In the genomic region with DNA sequence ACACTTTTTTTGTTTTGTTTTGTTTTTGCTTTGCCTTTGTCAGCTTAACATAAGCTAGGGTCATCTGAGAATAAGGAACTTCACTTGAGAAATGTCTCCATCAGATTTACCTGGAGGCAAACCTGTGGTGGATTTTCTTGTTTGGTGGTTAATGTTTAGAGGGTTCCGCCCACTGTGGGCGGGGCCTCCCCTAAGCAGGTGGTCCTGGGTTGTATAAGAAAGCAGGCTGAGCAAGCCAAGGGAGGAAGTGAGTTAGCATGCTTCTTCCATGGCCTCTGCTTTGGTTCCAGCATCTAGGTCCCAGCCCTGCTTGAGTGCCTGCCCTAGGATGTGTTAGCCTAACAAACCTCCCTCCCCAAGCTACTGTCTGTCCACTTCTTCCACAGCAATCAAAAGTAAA, we compare ENCODE assay signal across 24 mouse cellular contexts.
"Had no signal": no experiment of that assay in that cellular context is flagged by ENCODE, and none has a peak within 500 bp of the region (broad histone marks: within the 10 kb centered on the region; RNA-seq: fewer than 3 reads in every experiment).

No protein-coding gene starts in this region.

- H3K9ac ChIP-seq: kidney, embryonic 15.5 days; limb, embryonic 13.5 days; liver, embryonic 12.5 days; liver, embryonic 15.5 days; lung, embryonic 15.5 days; midbrain, embryonic 13.5 days; neural tube, embryonic 13.5 days; stomach, embryonic 15.5 days had no signal

- H3K9me3 ChIP-seq: kidney, embryonic 15.5 days; limb, embryonic 10.5 days; limb, embryonic 13.5 days; liver, embryonic 12.5 days; liver, embryonic 15.5 days; lung, embryonic 15.5 days; midbrain, embryonic 10.5 days; midbrain, embryonic 13.5 days; neural tube, embryonic 13.5 days; stomach, embryonic 15.5 days had no signal

- H3K4me3 ChIP-seq: kidney, embryonic 15.5 days; layer of hippocampus, adult 2 months; limb, embryonic 10.5 days; limb, embryonic 13.5 days; liver, embryonic 12.5 days; liver, embryonic 15.5 days; lung, embryonic 15.5 days; megakaryocyte, embryonic 14.5 days; midbrain, embryonic 10.5 days; midbrain, embryonic 13.5 days; myocyte; neural tube, embryonic 13.5 days; stomach, embryonic 15.5 days had no signal

- H3K27ac ChIP-seq: kidney, embryonic 15.5 days; layer of hippocampus, adult 2 months; limb, embryonic 10.5 days; limb, embryonic 13.5 days; liver, embryonic 12.5 days; liver, embryonic 15.5 days; lung, embryonic 15.5 days; midbrain, embryonic 10.5 days; midbrain, embryonic 13.5 days; neural tube, embryonic 13.5 days; stomach, embryonic 15.5 days had no signal

- H3K4me2 ChIP-seq: kidney, embryonic 15.5 days; limb, embryonic 13.5 days; liver, embryonic 12.5 days; liver, embryonic 15.5 days; lung, embryonic 15.5 days; midbrain, embryonic 13.5 days; neural tube, embryonic 13.5 days; stomach, embryonic 15.5 days had no signal

- H3K36me3 ChIP-seq: kidney, embryonic 15.5 days; limb, embryonic 10.5 days; limb, embryonic 13.5 days; liver, embryonic 12.5 days; liver, embryonic 15.5 days; lung, embryonic 15.5 days; midbrain, embryonic 10.5 days; midbrain, embryonic 13.5 days; neural tube, embryonic 13.5 days; stomach, embryonic 15.5 days had no signal

- DNase-seq: kidney, adult 2 months; layer of hippocampus, adult 9-11 months; liver; lung, adult 18-20 months; lung, postnatal 10 days; lung, postnatal 36 days; retina, postnatal 1 day; right cerebral cortex, postnatal 25 days; spleen, adult 18-20 months had no signal

- ATAC-seq: intestine, postnatal 0 days; liver, embryonic 12.5 days; midbrain, embryonic 13.5 days; midbrain, embryonic 16.5 days had no signal
